Mouse (Mus musculus) E14TG2a.4 (cell line): ENCODE data around the gene Ispd.

Experiments
- CTCF ChIP-seq: conservative IDR thresholded peaks from 2 replicates; pipeline ENCODE4 v1.5.1; 2014; ENCODE audit warnings: low read length
- NANOG ChIP-seq: IDR thresholded peaks from 2 replicates; pipeline ENCODE4 v1.6.1; 2014; ENCODE audit warnings: borderline replicate concordance, low read length, mixed read lengths

DNA sequence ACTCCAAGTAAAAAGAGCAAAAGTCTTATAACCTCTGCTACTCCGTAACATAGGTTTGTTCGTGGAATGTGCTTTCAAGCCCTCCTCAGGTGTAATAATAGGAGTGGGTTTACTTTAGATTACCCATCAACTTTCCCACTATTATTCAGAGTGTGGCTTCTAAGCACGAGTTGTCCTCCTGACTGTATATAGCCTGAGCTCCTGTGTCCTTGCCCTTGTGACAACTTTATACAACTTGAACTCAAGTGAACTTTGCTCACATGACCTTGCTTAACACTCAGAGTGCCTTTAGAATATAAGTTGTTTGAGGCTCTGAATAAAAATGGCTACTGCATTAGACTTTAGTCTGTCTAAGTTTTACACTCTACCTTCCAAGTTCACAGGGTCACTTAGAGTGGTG lies 100.5 kb downstream of the Ispd start:
- TF ChIP-seq CTCF (no peak), NANOG (no peak)
